Mouse (Mus musculus) lung, adult 10 weeks (tissue): Measurements from ENCODE around the gene Gm21882. TPM values are rescaled to one million over a fixed set of nuclear protein-coding genes. Genes with fewer than 3 reads are reported as not detected.

Experiments
- polyA plus RNA-seq: library from polyadenylated mRNA; stranded (reverse); fragments of 350-450 nt; fragmentation: Illumina TruSeq; extraction: RNeasy Lipid Tissue Mini Kit (QIAGEN cat#74804); gene quantifications from one replicate; pipeline ENCODE4 v1.2.3, GENCODE M21; 2014; ENCODE audit warnings: low read depth, low replicate concordance; ENCODE audit not compliant: insufficient read depth

Gm21882 gene
- polyA plus RNA-seq: not detected

DNA sequence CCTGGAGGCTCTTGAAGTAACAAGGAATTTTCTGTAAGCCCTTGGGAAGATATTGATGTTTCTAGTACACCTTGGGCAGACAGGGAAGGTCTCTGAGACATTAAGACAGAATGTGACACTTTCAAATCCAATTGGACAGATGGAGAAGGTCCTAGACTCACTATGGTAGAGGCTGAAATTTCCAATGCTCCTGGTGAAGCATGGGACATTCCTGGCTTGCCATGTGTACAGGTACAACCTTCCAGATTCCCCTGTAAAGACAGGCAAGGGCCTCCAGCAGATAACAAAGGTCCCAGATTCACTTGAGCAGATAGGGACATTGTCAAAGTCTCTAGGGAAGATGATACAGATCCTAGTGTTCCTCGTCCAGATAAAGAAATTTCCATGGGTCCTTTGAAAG, at the start of gene Gm21882:
Gm21882 (minus strand) TSS at position 101 of the 400 bp plus-strand sequence.

Other genes starting within 250 kb of the Gm21882 start
- not detected for gene Gm21865, start 64.6 kb downstream of the Gm21882 start, polyA plus RNA-seq